Mouse (Mus musculus): ENCODE data around the gene Olfr169.
"Not testable (repeated sequence)": the region's sequence is repeated elsewhere in the genome, so short reads cannot be mapped to it uniquely, and the experiment has no call there.

Olfr169 gene

GRCm38 (mm10) chr16:19571709-19572108 is at the start of gene Olfr169:
Gene Olfr169 (minus strand): TSS chr16:19571809.
- not testable (repeated sequence) for DNase-seq (ENCODE audit: low spot score in 2 of 2)

GRCm38 (mm10) chr16:19611782-19612181 is 40.2 kb upstream of the Olfr169 start, which contains the start of gene Olfr170:
Gene Olfr170 (minus strand): TSS chr16:19611882.
- DNase-seq (ENCODE audit: low spot score in 2 of 2), result not testable (repeated sequence)

DNA sequence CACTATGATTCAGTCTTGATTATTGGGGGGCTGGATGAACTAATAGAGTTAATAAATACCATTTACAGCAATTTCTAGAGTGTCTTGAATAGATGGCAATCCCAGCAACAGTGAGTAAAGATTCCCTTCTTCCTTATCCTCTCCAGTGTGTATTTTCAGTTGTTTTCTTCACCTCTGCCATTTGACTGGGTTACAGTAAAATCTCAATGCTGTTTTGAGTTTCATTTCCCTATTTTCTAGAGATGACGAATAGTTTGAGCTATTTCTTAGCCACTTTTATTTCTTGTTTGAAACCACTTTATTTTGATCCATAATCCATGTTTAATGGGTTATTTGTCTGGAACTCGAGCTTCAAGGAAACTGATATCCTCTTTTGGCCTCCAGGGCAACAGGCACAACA is 31.6 kb upstream of the Olfr169 start:
- DNase-seq (ENCODE audit: low spot score in 2 of 2), result no peak

DNA sequence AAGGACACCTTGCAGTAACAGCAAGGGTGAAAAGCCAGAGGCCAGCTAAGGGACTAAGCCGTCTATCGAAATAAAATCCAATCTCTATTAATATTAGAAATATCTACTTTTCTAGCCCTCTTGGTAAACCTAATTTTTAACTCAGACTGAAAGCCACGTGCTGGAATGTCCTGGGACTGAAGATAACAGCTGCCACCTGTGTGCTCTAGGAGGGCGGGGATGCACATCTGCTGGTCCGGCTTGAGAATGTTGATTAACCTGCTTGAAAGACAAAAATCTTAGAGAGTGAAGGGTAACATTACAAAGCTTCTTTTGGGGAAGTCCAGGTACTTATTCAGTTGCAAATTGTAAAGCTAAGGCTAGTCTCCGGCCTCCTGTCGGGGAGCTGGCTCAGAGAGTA is 18.2 kb downstream of the Olfr169 start:
- DNase-seq (ENCODE audit: low spot score in 2 of 2), result not testable (repeated sequence)

DNA sequence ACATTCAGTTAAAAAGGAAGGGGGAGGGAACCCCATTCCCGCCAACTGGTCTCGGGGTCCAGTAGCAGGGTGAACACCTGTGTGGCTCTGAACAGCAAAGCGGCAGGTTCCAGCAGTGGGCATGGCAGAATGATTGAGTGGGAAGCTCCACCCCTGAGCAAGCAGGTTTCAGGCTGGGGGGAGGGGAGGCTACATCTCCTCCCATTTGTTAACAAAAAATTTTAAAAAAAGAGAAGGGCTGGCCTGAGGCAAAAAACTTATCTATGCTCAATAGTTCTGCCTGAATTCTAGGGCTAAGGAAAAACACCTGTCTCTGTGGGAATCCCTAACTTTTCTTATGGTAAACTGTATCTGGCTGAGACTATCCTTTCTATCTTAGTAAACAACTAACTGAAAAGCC is 19.4 kb downstream of the Olfr169 start:
- not testable (repeated sequence) for DNase-seq (ENCODE audit: low spot score in 2 of 2)

- DNase-seq (ENCODE audit: low spot score in 2 of 2), result no peak
Observed at GRCm38 (mm10) chr16:19535455-19535854, 36.2 kb downstream of the Olfr169 start, which contains the start of gene Olfr168. Gene Olfr168 (minus strand): TSS chr16:19535555.

DNA sequence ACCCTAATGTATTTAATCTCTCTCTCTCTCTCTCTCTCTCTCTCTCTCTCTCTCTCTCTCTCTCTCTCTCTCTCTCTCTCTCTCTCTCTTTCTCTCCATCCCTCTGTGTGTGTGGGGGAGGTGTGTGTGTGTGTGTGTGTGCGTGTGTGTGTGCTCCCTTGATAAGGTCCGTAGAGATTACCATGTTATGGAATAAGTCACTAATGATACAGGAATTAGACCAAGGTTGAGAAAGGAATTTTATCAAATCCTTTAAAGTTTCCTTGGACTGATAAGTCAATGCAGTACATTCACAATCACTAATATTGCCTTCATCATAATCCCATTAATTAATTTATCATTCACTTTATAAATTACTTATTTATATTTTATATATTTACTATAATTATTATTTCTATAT is 49.4 kb downstream of the Olfr169 start, which contains the start of gene Olfr167:
TSS of gene Olfr167 (minus strand) at position 101 of the 400 bp plus-strand sequence.
- no peak for DNase-seq (ENCODE audit: low spot score in 2 of 2)

Data from spleen, postnatal 10 days (tissue).